Mouse (Mus musculus) gonadal fat pad, adult 2 months (tissue): ENCODE results near the gene Pigt. TPM values are rescaled to one million over a fixed set of nuclear protein-coding genes. Genes with fewer than 3 reads are reported as not detected.

ENCODE experiments used
- DNase-seq: peaks from one replicate; pipeline ENCODE4 v3.0.0-alpha.2; 2012; ENCODE audit warnings: low read depth
- polyA plus RNA-seq: library from polyadenylated mRNA; depleted of rRNA; stranded (reverse); fragments of >200 nt; gene quantifications from 2 replicates; pipeline ENCODE4 v1.2.3, GENCODE M21; 2012; rRNA removed

Gene Pigt
- polyA plus RNA-seq, 1 experiment = 97.9 TPM

DNA sequence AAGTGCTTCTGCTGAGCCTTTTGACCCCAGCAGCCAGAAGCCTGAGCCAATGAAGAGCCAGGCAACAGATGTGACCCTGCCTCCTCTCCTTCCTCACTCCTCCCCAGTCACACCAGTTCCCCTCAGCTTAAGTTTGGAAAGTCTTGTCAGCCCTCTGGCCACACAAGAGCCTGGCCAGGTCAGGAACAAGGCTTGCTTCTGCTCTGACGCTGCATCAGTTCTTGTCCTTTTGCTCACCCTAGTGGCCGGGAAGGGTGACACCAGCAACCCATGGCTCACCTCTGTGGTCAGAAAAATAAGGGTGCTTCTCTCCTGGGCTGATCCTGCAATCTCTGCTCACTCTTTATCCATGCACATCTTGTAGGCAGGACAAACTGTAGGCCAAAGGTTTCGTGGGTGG lies 23.5 kb downstream of the Pigt start:
- DNase-seq = no peak

DNA sequence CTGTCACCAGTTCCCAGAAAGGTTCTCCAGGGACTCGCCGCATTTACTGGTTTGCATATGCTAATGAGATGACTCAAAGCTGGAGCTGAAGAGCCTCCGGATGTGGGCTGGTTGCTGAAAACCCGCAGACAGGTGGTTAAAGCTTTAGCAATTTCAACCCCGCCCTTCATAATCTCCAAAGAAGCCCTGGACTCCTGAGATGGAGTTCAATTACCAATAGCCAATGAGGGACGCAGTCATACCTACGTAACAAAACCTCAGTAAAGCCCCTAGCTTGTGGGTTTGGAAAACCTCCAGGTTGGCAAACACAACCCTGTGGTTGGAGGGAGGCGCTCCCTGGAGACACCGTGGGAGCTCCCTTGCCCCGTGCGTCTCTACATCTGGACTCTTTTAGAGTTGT lies 24.5 kb downstream of the Pigt start:
- no peak for DNase-seq

DNA sequence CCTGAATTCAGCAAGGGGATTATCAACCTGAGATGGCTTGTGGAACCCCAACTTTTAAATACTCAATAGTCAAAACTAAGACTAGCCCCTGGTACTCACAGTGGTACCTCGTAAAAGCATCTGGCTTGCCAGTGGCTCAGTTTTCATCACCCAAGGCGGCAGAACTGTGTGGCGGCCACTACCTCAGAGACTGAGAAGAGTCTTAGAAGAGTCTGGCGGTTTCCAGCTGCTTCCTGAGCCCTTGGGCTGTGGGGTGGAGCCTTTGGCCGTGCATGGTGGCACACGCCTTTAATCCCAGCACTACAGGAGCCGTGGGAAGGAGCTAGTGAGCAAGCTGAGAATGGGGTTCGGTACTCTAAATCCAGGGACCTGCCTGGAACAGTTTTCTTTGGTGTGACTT lies 25.0 kb downstream of the Pigt start:
- no peak for DNase-seq

DNA sequence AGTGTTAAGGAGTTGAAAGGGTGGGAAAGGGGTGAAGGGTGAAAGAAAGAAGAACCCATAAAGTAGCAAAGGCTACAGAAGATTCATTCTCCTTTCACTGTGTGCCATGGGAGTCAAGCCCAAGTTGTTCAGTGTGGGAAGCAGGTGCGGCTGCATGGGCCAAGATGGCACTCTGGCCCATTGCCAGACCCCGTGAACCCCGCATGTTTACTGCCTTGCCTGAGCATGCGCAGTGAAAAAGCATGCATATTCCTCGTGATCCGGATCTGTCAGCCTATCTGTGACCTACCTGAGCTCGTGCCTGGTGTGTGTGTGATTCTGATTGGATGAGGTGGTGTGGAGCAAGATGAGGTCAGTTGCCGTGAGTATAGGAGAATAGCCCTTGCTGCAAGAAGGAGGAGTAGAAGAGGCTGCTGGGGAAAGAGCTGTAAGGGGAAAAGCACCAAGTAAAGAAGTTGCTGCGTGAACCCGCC lies 26.0 kb downstream of the Pigt start:
- no peak for DNase-seq

DNA sequence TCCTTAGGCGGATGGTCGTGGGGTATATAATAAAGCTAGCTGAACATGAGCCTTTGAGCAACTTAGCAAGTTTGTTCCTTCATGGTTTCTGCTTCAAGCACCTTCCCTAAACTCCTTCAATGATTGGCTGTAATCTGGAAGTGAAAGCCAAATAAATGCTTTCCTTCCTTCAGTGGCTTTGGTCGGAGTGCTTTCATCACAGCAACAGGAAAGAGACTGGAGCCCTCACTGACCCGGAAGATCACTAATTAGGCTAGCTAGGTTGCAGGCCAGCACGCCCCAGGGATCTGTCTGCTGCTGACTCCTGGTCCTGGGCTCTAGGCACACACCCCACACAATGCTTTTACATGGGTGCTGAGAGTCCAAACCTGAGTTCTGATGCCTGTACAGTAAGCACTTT lies 31.2 kb downstream of the Pigt start:
- no peak for DNase-seq

DNA sequence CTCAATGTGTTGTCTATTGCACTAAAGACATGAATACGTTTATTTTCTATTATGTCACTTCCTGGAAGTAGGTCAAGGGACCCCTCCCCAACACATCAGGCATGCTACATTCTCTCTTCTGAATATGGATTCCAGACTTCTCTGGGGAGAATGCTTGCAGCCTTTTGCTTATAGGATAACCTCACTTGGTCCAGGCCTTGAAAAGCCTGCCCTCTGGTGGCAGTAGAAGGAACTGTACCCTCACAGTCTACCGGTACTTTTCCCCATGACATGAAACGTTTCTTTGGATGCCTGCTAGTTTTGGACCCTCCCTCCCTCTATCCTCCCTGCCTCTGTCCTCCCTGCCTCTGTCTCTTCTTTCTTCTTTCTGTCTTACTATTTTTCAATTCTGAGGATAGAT lies 33.8 kb downstream of the Pigt start:
- DNase-seq = no peak

DNA sequence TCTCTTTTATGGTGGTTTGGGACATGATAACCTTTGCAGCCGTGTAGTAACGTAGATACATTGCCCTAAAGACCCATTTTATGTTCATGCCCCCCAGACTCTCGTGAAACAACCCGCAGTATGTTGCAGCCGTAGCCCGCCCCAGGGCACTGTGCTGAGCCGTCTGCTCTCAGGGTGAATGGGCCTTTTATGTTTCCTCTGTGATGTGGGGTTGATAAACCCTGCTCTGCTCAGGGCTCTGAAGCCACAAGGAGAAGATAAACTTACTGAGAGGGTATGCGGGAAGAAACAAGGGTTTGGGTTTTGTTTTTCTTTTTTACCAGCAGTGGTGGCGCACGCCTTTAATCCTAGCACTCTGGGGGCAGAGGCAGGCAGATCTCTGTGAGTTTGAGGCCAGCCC lies 37.0 kb downstream of the Pigt start:
- DNase-seq = no peak

DNA sequence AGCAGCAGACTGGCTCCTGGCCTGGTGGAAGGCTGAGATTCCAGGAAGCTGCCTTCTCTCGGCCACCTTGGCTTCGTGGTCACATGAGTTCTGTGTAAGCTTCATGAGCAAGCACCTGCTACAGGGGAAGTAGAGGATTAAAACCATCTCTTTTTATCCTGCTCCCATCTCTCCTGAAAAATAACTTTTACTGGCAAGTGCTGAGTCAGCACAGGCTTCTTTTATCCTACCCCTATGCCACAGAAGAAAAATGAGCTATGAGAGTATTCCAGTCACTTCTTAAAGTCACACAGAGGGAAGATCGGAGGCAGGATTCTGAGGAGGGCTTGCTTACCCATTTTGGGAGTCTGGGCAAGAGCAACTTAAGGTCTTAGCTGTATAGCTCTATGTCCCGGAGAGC lies 39.7 kb downstream of the Pigt start:
- DNase-seq = no peak

DNA sequence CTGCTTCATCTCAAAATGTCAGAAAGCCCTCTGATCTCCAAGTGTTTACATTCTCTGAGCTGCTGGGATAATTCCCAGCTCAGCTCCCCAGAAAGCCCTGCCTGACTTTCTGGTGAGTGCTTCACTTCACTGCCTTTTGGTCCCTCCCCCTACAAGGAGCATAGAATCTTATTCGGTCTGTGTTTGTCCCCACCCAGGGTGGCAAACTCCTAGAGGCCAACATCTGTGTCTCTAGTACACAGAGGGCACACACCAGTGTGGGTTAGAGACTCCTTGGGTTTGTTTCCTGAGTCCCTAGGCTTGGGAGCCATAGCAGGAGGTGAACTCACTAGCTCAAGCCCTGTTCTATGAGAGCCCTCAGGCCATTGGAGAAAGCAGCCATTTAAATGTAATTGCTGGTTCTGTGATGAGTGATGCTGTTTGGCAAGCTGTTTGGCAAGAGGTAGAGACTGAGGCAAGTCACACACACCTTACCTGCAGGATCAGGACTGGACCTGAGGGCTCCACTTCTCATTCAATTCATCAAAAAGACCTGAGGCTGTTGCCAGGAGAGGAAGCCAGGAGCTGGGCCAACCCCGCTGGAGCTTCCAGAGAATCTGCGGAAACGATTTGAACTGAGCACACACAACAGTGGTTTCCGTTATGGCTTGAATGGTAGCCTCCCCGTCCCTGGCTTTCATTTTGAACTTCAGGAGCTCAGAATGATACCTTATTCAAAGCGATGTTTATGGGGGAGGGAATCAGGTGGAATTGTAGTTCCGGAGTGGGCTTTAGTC lies 43.5 kb downstream of the Pigt start:
- no peak for DNase-seq

DNA sequence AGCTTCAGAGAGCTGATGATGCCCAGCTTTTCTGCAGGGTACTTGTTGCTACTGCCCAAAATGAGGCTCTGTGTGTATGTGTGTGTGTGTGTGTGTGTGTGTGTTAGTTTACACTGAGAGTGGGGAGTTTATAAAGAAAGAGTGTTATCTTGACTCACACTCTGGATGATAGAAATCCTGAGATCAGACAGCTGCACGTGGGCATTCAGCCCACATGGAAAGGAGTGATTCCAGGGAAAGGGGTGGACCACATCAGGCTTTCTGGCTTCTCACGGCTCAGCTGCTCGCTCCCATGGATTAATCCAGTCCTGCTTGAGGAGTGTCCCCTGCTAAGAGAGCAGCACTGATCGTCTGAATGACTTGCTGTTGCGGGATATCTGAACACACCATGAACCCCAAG lies 44.8 kb downstream of the Pigt start:
- DNase-seq = no peak

DNA sequence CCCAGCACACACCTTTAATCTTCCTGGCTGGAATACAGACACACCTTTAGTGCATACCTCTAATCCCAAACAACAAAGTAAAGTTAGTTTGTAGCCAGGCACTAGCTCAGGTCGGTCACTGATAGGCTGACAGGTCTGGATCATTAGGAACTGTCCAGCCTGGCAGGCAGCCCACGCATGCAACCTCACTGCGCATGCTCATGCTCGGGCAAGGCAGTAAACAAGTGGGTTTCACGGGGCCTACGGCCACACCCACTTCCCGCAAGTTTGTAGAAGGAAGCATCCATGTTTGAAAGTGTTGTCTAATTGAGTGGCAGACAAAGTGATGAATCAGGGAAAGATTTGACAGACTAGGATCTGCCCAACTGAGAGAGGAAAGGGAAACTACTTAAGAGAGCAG lies 45.3 kb downstream of the Pigt start:
- no peak for DNase-seq

DNA sequence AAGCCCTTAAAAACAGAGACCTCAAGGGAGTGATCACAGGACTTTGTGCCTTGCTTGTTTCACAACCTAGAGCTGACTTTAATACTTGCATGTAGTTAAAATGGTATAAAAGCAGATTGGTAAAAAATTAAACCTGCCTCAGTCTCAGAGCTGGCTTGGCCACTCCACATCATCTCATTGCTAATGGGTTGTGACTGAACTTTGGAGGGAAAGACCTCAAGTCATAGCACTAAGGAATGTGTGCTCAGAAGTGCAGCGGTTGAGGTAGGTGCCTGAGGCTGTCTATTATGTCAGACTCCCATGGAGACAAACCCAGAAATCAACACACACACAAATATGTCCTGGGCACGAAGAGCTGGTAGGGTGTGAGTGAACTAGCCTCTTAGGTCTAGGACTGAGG lies 46.4 kb downstream of the Pigt start:
- no peak for DNase-seq

DNA sequence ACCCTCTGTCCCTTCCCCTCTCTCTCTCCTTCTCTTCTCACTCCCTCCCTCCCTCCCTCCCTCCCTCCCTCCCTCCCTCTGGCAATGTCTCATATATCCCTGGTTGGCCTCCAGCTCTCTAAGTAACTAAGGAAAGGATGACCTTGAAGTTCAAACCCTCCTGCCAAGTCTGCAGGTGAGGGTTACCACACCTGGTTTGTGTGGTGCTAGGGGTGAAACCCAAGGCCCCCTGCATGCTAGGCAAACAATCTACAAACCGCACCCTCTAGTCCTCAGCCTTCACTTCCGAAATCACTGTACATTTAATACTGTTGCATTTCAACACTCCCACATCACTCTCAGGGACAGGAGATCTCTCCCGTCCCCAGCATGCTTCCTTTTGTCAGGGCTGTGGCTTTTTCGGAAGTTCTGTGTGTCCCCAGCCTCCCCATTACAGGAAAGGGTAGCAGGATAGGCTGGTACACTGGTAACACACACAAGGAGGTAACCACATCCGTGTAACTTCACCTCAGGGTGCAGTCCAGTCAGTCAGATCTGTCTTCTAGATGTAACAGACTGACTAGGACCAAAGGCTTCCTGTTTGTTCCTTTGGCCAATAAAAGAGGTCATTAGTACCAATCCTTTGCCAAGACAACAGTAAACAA lies 47.3 kb downstream of the Pigt start:
- DNase-seq = no peak

DNA sequence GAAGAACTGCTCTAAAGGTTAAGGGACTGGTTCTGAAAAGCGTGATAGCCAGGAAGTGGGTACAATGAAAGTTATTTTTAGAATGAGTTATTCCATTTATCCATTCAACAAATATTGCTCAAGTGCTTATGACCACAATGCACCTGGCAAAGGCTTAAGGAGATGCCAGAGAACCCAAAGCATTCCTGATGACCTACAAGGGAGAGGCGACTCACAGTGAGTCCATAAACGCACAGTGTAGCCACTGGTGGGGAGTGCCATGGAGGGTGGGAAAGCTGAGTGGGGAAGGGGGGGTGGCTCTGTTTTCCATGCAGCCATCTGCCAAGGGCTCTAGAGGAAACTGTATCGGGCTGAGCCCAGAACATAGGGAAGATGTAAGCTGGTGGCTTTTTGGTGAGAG lies 52.0 kb downstream of the Pigt start:
- DNase-seq = no peak

DNA sequence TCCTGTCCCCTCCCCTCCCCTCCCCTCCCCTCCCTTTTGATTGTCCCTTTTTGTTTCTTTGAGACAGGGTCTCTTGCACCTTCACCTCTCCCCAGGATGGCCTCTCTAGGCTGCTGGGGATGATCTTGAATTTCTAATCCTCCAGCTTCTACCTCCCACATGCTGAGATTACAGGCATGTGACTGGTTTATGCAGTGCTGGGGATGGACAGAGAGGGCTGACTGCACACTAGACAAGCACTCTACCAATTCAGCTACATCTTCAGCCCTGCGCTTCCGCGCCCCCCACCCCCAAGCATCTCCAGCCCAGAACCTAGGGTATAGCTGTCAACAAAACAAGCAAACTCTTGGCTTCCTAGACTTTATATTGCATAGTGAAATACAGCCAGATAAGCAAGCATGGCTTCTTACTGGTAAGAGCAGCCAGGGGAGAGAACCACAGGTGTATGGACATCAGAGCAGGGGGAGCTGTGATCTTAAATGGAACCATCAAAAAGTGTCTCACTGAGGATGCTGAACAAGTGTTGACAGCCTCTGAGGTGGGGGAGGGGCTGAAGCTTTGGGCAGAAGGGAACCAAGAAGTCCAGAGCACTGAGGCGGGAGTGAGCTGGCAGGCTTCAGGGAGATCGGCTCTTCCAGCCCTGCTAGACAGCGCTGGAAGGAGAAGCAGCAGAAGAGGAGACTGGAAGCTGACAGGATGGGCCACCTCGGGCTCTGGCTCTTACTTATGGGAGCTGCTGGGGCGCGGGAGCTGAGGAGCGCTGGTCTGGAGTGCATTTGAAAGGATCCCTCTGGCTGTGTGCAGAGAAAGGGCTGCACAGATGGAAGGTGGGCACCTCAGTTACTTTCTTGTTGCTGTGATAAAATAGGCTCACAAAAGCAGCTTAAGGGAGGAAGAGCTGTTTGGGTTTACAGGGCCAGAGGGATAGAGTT lies 52.9 kb downstream of the Pigt start:
- DNase-seq = no peak

DNA sequence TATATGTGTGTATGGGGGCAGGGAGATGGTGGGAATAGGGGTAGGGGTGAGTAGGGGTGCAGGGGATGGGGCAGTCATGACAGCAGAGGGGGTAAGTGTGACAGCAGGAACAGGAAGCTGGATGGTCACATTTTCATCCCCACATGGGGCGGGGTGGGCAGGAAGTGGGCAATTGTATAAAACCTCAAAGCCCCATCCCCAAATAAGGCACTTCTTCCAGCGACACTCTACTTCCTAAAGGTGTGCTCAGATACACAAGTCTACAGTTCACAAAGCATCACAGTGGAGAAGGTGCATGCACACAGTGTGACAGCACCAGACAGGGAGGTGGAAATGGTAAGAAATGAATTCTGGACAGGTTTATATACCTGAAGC lies 53.6 kb downstream of the Pigt start:
- DNase-seq = no peak

DNA sequence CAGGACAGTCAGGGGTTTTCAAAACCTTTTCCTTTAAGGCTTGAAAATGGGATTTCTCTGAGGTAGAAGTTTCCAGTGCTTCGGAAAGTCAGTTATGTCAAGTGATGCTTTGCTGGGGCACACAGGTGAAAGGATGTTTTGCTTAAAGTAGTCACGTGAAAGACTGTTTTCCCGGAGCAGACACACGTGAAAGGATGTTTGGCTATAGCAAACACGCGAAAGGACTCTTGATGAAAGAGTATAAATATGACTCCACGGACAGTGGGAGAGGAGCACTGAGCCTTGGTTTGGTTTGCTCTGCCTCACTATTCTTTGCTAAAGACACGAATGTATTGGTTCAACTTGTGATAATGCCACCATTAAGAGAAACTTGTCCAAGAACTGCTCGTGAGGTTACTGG lies 54.2 kb downstream of the Pigt start:
- no peak for DNase-seq

Other genes starting within 250 kb of the Pigt start
- 0.69 TPM in 1 of 2 replicates, not detected in the other for gene Svs3b, start 240.9 kb upstream of the Pigt start, polyA plus RNA-seq
- 15.6 TPM in 1 of 2 replicates, not detected in the other for gene Svs4, start 219.1 kb upstream of the Pigt start, polyA plus RNA-seq
- gene Svs3a, start 208.3 kb upstream of the Pigt start, polyA plus RNA-seq = 3.0 TPM in 1 of 2 replicates, not detected in the other
- gene Svs6, start 180.8 kb upstream of the Pigt start, polyA plus RNA-seq = 0.27 TPM in 1 of 2 replicates, not detected in the other
- gene Svs5, start 164.8 kb upstream of the Pigt start, polyA plus RNA-seq = 32.6 TPM in 1 of 2 replicates, not detected in the other
- 73.0 and 86.1 TPM in 2 replicates for gene Slpi, start 108.4 kb upstream of the Pigt start, polyA plus RNA-seq
- gene Rbpjl, start 94.4 kb upstream of the Pigt start, polyA plus RNA-seq = 0.03 TPM in 2 replicates
- 0.88 and 1.4 TPM in 2 replicates for gene Matn4, start 92.4 kb upstream of the Pigt start, polyA plus RNA-seq
- gene Sdc4, start 53.6 kb upstream of the Pigt start, polyA plus RNA-seq = 18.0 and 19.6 TPM in 2 replicates
- 94.8 and 100 TPM in 2 replicates for gene Sys1, start 40.6 kb upstream of the Pigt start, polyA plus RNA-seq
- 21.8 and 25.0 TPM in 2 replicates for gene Gm20458, start 36.6 kb upstream of the Pigt start, polyA plus RNA-seq
- not detected in 2 replicates for gene Trp53tg5, start 23.8 kb upstream of the Pigt start, polyA plus RNA-seq
- 24.8 and 29.5 TPM in 2 replicates for gene Dbndd2, start 11.4 kb upstream of the Pigt start, polyA plus RNA-seq
- gene Wfdc2, start 64.9 kb downstream of the Pigt start, polyA plus RNA-seq = 12.1 and 16.0 TPM in 2 replicates
- 317 and 597 TPM in 2 replicates for gene Spint3, start 75.9 kb downstream of the Pigt start, polyA plus RNA-seq
- gene Wfdc6a, start 87.9 kb downstream of the Pigt start, polyA plus RNA-seq = 94.1 and 109 TPM in 2 replicates
- gene Eppin, start 96.1 kb downstream of the Pigt start, polyA plus RNA-seq = 211 and 222 TPM in 2 replicates
- 159 and 208 TPM in 2 replicates for gene Wfdc6b, start 116.0 kb downstream of the Pigt start, polyA plus RNA-seq
- gene Wfdc8, start 116.1 kb downstream of the Pigt start, polyA plus RNA-seq = 341 and 347 TPM in 2 replicates
- 238 and 428 TPM in 2 replicates for gene Wfdc16, start 141.3 kb downstream of the Pigt start, polyA plus RNA-seq
- gene Wfdc10, start 158.5 kb downstream of the Pigt start, polyA plus RNA-seq = 5,228 and 5,435 TPM in 2 replicates
- gene Wfdc9, start 159.1 kb downstream of the Pigt start, polyA plus RNA-seq = 190 and 293 TPM in 2 replicates
- gene Wfdc11, start 176.6 kb downstream of the Pigt start, polyA plus RNA-seq = 6.6 and 15.6 TPM in 2 replicates
- 1,038 and 1,237 TPM in 2 replicates for gene Wfdc13, start 187.6 kb downstream of the Pigt start, polyA plus RNA-seq
- gene Spint4, start 201.0 kb downstream of the Pigt start, polyA plus RNA-seq = 272 and 330 TPM in 2 replicates
- gene Spint5, start 217.8 kb downstream of the Pigt start, polyA plus RNA-seq = 127 and 235 TPM in 2 replicates
- gene Wfdc3, start 248.4 kb downstream of the Pigt start, polyA plus RNA-seq = 11.1 and 11.3 TPM in 2 replicates
- gene Dnttip1, start 248.5 kb downstream of the Pigt start, polyA plus RNA-seq = 29.9 and 49.6 TPM in 2 replicates